Mouse (Mus musculus): ENCODE data around the gene Tssc4. TPM values are rescaled to one million over a fixed set of nuclear protein-coding genes. Genes with fewer than 3 reads are reported as not detected.

Tssc4 gene
- polyA plus RNA-seq, 1 experiment from 2014 or later = 69.1 TPM

- H3K4me3 ChIP-seq (replicated peaks; ENCODE audit: low read depth, low read length) = no peak overlapping the region
- H3K9me3 ChIP-seq (replicated peaks; ENCODE audit: low read length) = no peaks in the 10 kb centered on the region
- no peak overlapping the region for H3K4me2 ChIP-seq (ENCODE audit: low read length)
- no peak for TF ChIP-seq CTCF (IDR thresholded peaks at IDR 0.05; ENCODE audit: low read depth)
- peaks cover 19% of the 10 kb centered on the region for H3K4me1 ChIP-seq (replicated peaks; ENCODE audit: insufficient read depth, low read length)
- H3K27ac ChIP-seq = peak overlapping the region; percentile 65
- WGBS = 68% methylated on average over 3 of the region's 3 CpGs
- no peaks in the 10 kb centered on the region for H3K27me3 ChIP-seq (ENCODE audit: insufficient read depth, low read length)
- ATAC-seq (replicated peaks; ENCODE audit: low FRiP score, low read depth) (no peak), DNase-seq (ENCODE audit: low spot score) (no peak)
- no peaks in the 10 kb centered on the region for H3K36me3 ChIP-seq (ENCODE audit: insufficient read depth, low read length)
- H3K9ac ChIP-seq (ENCODE audit: low read depth, low read length) = no peak overlapping the region
These were observed 26.1 kb upstream of the Tssc4 start for GRCm38 (mm10) chr7:143042897-143043300.

GRCm38 (mm10) chr7:143044049-143044825 lies 24.8 kb upstream of the Tssc4 start:
- WGBS = 94% methylated on average over 2 of the region's 2 CpGs
- Histone ChIP-seq H3K27me3 (ENCODE audit: insufficient read depth, low read length) (no peaks in the 10 kb centered on the region), H3K4me1 (replicated peaks; ENCODE audit: insufficient read depth, low read length) (peaks cover 19% of the 10 kb centered on the region), H3K4me2 (ENCODE audit: low read length) (no peak overlapping the region), H3K9ac (ENCODE audit: low read depth, low read length) (no peak overlapping the region), H3K36me3 (ENCODE audit: insufficient read depth, low read length) (no peaks in the 10 kb centered on the region), H3K9me3 (replicated peaks; ENCODE audit: low read length) (no peaks in the 10 kb centered on the region), H3K4me3 (replicated peaks; ENCODE audit: low read depth, low read length) (no peak overlapping the region), H3K27ac (no peak overlapping the region)
- DNase-seq (ENCODE audit: low spot score) (no peak), ATAC-seq (replicated peaks; ENCODE audit: low FRiP score, low read depth) (no peak)
- no peak for TF ChIP-seq CTCF (IDR thresholded peaks at IDR 0.05; ENCODE audit: low read depth)

GRCm38 (mm10) chr7:143044826-143045206 lies 24.2 kb upstream of the Tssc4 start:
- H3K4me1 ChIP-seq (replicated peaks; ENCODE audit: insufficient read depth, low read length) = peaks cover 19% of the 10 kb centered on the region
- no peak for DNase-seq (ENCODE audit: low spot score)
- H3K9me3 ChIP-seq (replicated peaks; ENCODE audit: low read length) = no peaks in the 10 kb centered on the region
- TF ChIP-seq CTCF (IDR thresholded peaks at IDR 0.05; ENCODE audit: low read depth) = peak; percentile 32; the same call in 1 of the 2 replicates
- ATAC-seq (replicated peaks; ENCODE audit: low FRiP score, low read depth) = no peak
- H3K4me2 ChIP-seq (ENCODE audit: low read length) = no peak overlapping the region
- H3K27ac ChIP-seq = no peak overlapping the region
- H3K4me3 ChIP-seq (replicated peaks; ENCODE audit: low read depth, low read length) = no peak overlapping the region
- H3K36me3 ChIP-seq (ENCODE audit: insufficient read depth, low read length) = no peaks in the 10 kb centered on the region
- H3K9ac ChIP-seq (ENCODE audit: low read depth, low read length) = no peak overlapping the region
- H3K27me3 ChIP-seq (ENCODE audit: insufficient read depth, low read length) = no peaks in the 10 kb centered on the region

GRCm38 (mm10) chr7:143046358-143046757 lies 22.7 kb upstream of the Tssc4 start:
- Histone ChIP-seq H3K27ac (no peak overlapping the region), H3K4me2 (ENCODE audit: low read length) (no peak overlapping the region), H3K4me1 (replicated peaks; ENCODE audit: insufficient read depth, low read length) (peaks cover 19% of the 10 kb centered on the region), H3K4me3 (replicated peaks; ENCODE audit: low read depth, low read length) (no peak overlapping the region), H3K27me3 (ENCODE audit: insufficient read depth, low read length) (no peaks in the 10 kb centered on the region), H3K9ac (ENCODE audit: low read depth, low read length) (no peak overlapping the region), H3K9me3 (replicated peaks; ENCODE audit: low read length) (no peaks in the 10 kb centered on the region), H3K36me3 (ENCODE audit: insufficient read depth, low read length) (no peaks in the 10 kb centered on the region)
- 84% methylated on average over 7 of the region's 7 CpGs for WGBS
- no peak for TF ChIP-seq CTCF (IDR thresholded peaks at IDR 0.05; ENCODE audit: low read depth)
- ATAC-seq (replicated peaks; ENCODE audit: low FRiP score, low read depth) (no peak), DNase-seq (ENCODE audit: low spot score) (no peak)

DNA sequence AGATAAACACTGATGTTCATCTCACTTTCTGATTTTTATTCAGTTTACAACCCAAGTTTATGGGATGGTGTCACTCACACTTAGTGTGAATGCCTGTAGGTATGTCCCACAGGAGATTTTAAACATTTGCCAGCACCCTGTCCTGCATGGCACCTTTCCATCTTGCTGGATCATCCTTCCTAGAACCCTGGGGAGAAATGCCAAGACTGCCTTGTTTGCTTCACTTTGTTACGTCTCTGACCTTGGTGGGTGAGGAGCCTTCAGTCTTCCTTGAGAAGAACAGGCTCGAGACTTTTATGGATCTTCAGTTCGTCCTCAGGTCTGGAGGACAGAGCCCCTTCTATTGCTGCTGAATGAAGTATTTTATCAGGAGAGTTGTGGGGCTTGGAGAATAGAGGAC lies 19.7 kb upstream of the Tssc4 start:
- no peak for ATAC-seq (replicated peaks; ENCODE audit: low FRiP score, low read depth)
- Histone ChIP-seq H3K9me3 (replicated peaks; ENCODE audit: low read length) (no peaks in the 10 kb centered on the region), H3K4me3 (replicated peaks; ENCODE audit: low read depth, low read length) (no peak overlapping the region), H3K4me1 (replicated peaks; ENCODE audit: insufficient read depth, low read length) (peaks cover 4% of the 10 kb centered on the region; the same call in 1 of the 2 replicates), H3K36me3 (ENCODE audit: insufficient read depth, low read length) (no peaks in the 10 kb centered on the region), H3K9ac (ENCODE audit: low read depth, low read length) (no peak overlapping the region), H3K27ac (no peak overlapping the region), H3K27me3 (ENCODE audit: insufficient read depth, low read length) (no peaks in the 10 kb centered on the region), H3K4me2 (ENCODE audit: low read length) (no peak overlapping the region)
- DNase-seq (ENCODE audit: low spot score) = no peak
- WGBS = 84% methylated on average over 3 of the region's 3 CpGs
- TF ChIP-seq CTCF (IDR thresholded peaks at IDR 0.05; ENCODE audit: low read depth) = no peak

GRCm38 (mm10) chr7:143049841-143050816 lies 18.9 kb upstream of the Tssc4 start:
- Histone ChIP-seq H3K36me3 (ENCODE audit: insufficient read depth, low read length) (no peaks in the 10 kb centered on the region), H3K27me3 (ENCODE audit: insufficient read depth, low read length) (no peaks in the 10 kb centered on the region), H3K27ac (no peak overlapping the region), H3K4me2 (ENCODE audit: low read length) (no peak overlapping the region), H3K9ac (ENCODE audit: low read depth, low read length) (no peak overlapping the region), H3K4me1 (replicated peaks; ENCODE audit: insufficient read depth, low read length) (peaks cover 12% of the 10 kb centered on the region; the same call in 1 of the 2 replicates), H3K9me3 (replicated peaks; ENCODE audit: low read length) (no peaks in the 10 kb centered on the region), H3K4me3 (replicated peaks; ENCODE audit: low read depth, low read length) (no peak overlapping the region)
- 96% methylated on average over 3 of the region's 3 CpGs for WGBS
- no peak for DNase-seq (ENCODE audit: low spot score)
- TF ChIP-seq CTCF (IDR thresholded peaks at IDR 0.05; ENCODE audit: low read depth) = no peak
- no peak for ATAC-seq (replicated peaks; ENCODE audit: low FRiP score, low read depth)
